Mouse (Mus musculus) lung, embryonic 16.5 days (tissue): ENCODE measurements around the gene Plppr1. TPM values are rescaled to one million over a fixed set of nuclear protein-coding genes. Genes with fewer than 3 reads are reported as not detected.

Experiments
- ATAC-seq: fragments of 200-750 bp; cut with Nextera tagmentation; 2 replicates; pipeline ENCODE4 v1.8.0; 2017; ENCODE audit warnings: low read depth, mild to moderate bottlenecking, moderate library complexity
- H3K27ac ChIP-seq: fragments of 300-500 bp; sonication (generic); 2 replicates; pipeline ENCODE4 v1.5.1; 2014; ENCODE audit warnings: mild to moderate bottlenecking, control low read depth, low read length
- H3K27me3 ChIP-seq: fragments of 300-500 bp; sonication (generic); 2 replicates; pipeline ENCODE4 v1.6.1; 2014; ENCODE audit warnings: low read depth, low read length, mixed read lengths; ENCODE audit not compliant: control insufficient read depth, insufficient read depth
- H3K36me3 ChIP-seq: fragments of 300-500 bp; sonication (generic); 2 replicates; pipeline ENCODE4 v1.6.1; 2014; ENCODE audit warnings: low read length; ENCODE audit not compliant: control insufficient read depth, insufficient read depth
- H3K4me1 ChIP-seq: fragments of 300-500 bp; sonication (generic); replicated peaks from 2 replicates; pipeline ENCODE4 v1.6.1; 2014; ENCODE audit warnings: low read length, mixed read lengths; ENCODE audit not compliant: control insufficient read depth, insufficient read depth
- H3K4me2 ChIP-seq: fragments of 300-500 bp; sonication (generic); 2 replicates; pipeline ENCODE4 v1.6.1; 2014; ENCODE audit warnings: low read depth, low read length, control low read depth
- H3K4me3 ChIP-seq: fragments of 300-500 bp; sonication (generic); 2 replicates; pipeline ENCODE4 v1.5.1; 2014; ENCODE audit warnings: mild to moderate bottlenecking, low read length, control low read depth
- H3K9ac ChIP-seq: fragments of 300-500 bp; sonication (generic); 2 replicates; pipeline ENCODE4 v1.6.1; 2014; ENCODE audit warnings: low read length, control low read depth
- H3K9me3 ChIP-seq: fragments of 300-500 bp; sonication (generic); 2 replicates; pipeline ENCODE4 v1.6.1; 2016; ENCODE audit warnings: low read length; ENCODE audit not compliant: control insufficient read depth
- WGBS: fragments of 180-500 bp; shearing (Covaris S2); extraction: QIAGEN DNeasy Blood & Tissue Kit; methylation state at CpG from one replicate; pipeline ENCODE4 v1.1.7; 2014; 5-methylcytosine and 5-hydroxymethylcytosine counted together
- polyA plus RNA-seq: library from polyadenylated mRNA; unstranded; fragments of >200 nt; fragmentation: Nextera tagmentation; extraction: Ambion mirVana; gene quantifications from 2 replicates; pipeline ENCODE4 v1.2.1, GENCODE M21; 2015

The Plppr1 gene
- polyA plus RNA-seq, 1 experiment from 2014 or later = 0.98 TPM

GRCm38 (mm10) chr4:49059402-49060381, 619 bp downstream of the Plppr1 start:
- peak; percentile 80 for ATAC-seq
- no peak overlapping the region for H3K27ac ChIP-seq
- under 1% methylated on average over 61 of the region's 62 CpGs for WGBS

GRCm38 (mm10) chr4:49069471-49069870, 10.4 kb downstream of the Plppr1 start:
- Histone ChIP-seq H3K27ac (no peak overlapping the region), H3K4me2 (no peak overlapping the region), H3K27me3 (no peaks in the 10 kb centered on the region), H3K9me3 (no peaks in the 10 kb centered on the region), H3K36me3 (no peaks in the 10 kb centered on the region), H3K9ac (no peak overlapping the region), H3K4me3 (no peak overlapping the region), H3K4me1 (no peaks in the 10 kb centered on the region)
- no peak for ATAC-seq
- WGBS = 83% methylated on average over 4 of the region's 4 CpGs

More at GRCm38 (mm10) chr4:49059402-49060381, 619 bp downstream of the Plppr1 start:
- peaks cover 9% of the 10 kb centered on the region; the same call in 1 of the 2 replicates for H3K4me1 ChIP-seq
- H3K36me3 ChIP-seq = no peaks in the 10 kb centered on the region
- H3K4me3 ChIP-seq = peak overlapping the region; percentile 63
- H3K9me3 ChIP-seq = no peaks in the 10 kb centered on the region
- peak overlapping the region; percentile 76 for H3K4me2 ChIP-seq
- H3K27me3 ChIP-seq = peaks cover 24% of the 10 kb centered on the region
- peak overlapping the region; percentile 59 for H3K9ac ChIP-seq

DNA sequence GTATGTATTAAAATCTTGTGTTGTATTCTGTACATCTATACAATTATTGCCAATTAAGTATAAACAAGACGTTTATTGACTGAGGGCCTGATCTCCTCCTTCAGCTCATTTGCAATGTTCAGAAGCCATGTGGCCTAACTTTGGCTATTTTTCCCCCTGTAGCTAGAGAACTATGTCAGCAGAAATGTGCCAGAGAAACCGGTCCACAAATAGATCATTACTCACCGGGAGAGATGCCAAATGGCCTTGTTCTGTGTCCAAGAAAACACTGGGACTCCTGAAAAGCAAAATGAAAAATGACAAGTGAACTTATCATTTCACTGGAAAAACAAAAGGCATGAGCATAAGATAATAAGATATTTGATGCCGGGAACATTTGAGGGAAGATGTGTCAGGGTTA, 13.8 kb downstream of the Plppr1 start:
- Histone ChIP-seq H3K4me1 (no peaks in the 10 kb centered on the region), H3K9ac (no peak overlapping the region), H3K27me3 (no peaks in the 10 kb centered on the region), H3K9me3 (no peaks in the 10 kb centered on the region), H3K4me2 (no peak overlapping the region), H3K27ac (no peak overlapping the region), H3K36me3 (no peaks in the 10 kb centered on the region), H3K4me3 (no peak overlapping the region)
- WGBS = 46% methylated on average over 4 of the region's 4 CpGs
- peak; percentile 57; the same call in 1 of the 2 replicates for ATAC-seq

- Histone ChIP-seq H3K9ac (no peak overlapping the region), H3K4me3 (no peak overlapping the region), H3K4me2 (no peak overlapping the region), H3K27ac (no peak overlapping the region), H3K36me3 (no peaks in the 10 kb centered on the region), H3K27me3 (no peaks in the 10 kb centered on the region), H3K4me1 (no peaks in the 10 kb centered on the region), H3K9me3 (no peaks in the 10 kb centered on the region)
- ATAC-seq = no peak
- 78% methylated on average over 2 of the region's 2 CpGs for whole genome bisulfite sequencing
These were observed 16.8 kb downstream of the Plppr1 start for GRCm38 (mm10) chr4:49075881-49076280.

DNA sequence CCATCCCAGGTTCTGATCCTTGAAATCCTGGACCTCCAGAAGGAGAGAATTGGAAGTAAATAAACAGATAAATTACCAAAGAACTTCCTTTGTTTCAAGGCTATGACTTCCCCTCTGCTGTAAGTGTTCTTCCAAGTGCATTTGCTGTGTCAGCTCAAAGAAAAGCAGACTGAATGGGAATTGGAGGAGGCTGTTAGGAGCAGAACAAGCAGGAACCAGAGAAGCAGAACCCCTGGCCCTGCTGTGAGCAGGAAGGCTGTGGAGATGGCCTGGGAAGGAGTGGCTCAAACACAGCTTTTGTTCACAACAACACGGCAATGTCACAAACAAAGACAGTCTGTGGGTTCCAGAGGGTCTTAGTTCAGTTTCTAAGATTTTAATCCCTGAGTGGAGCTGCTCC, 20.3 kb downstream of the Plppr1 start:
- WGBS = 82% methylated on average over 1 of the region's 1 CpGs
- no peak for ATAC-seq
- no peaks in the 10 kb centered on the region for H3K4me1 ChIP-seq

GRCm38 (mm10) chr4:49088205-49088604, 29.1 kb downstream of the Plppr1 start:
- H3K27me3 ChIP-seq = no peaks in the 10 kb centered on the region
- no peak overlapping the region for H3K4me2 ChIP-seq
- 56% methylated on average over 3 of the region's 3 CpGs for WGBS
- H3K9ac ChIP-seq = no peak overlapping the region
- no peaks in the 10 kb centered on the region for H3K9me3 ChIP-seq
- ATAC-seq = no peak
- no peak overlapping the region for H3K4me3 ChIP-seq
- no peaks in the 10 kb centered on the region for H3K36me3 ChIP-seq
- H3K27ac ChIP-seq = no peak overlapping the region
- H3K4me1 ChIP-seq = no peaks in the 10 kb centered on the region

More for the DNA sequence above, 20.3 kb downstream of the Plppr1 start:
- Histone ChIP-seq H3K27ac (no peak overlapping the region), H3K36me3 (no peaks in the 10 kb centered on the region), H3K4me2 (no peak overlapping the region), H3K27me3 (no peaks in the 10 kb centered on the region), H3K9me3 (no peaks in the 10 kb centered on the region), H3K9ac (no peak overlapping the region), H3K4me3 (no peak overlapping the region)

GRCm38 (mm10) chr4:49090461-49090860, 31.4 kb downstream of the Plppr1 start:
- Histone ChIP-seq H3K36me3 (no peaks in the 10 kb centered on the region), H3K27ac (no peak overlapping the region), H3K4me1 (no peaks in the 10 kb centered on the region), H3K9me3 (no peaks in the 10 kb centered on the region), H3K27me3 (no peaks in the 10 kb centered on the region), H3K4me2 (no peak overlapping the region), H3K9ac (no peak overlapping the region), H3K4me3 (no peak overlapping the region)
- 97% methylated on average over 1 of the region's 1 CpGs for WGBS
- no peak for ATAC-seq

- Histone ChIP-seq H3K9ac (no peak overlapping the region), H3K27ac (no peak overlapping the region), H3K27me3 (no peaks in the 10 kb centered on the region), H3K4me1 (no peaks in the 10 kb centered on the region), H3K4me3 (no peak overlapping the region), H3K9me3 (no peaks in the 10 kb centered on the region; the same call in 1 of the 2 replicates), H3K4me2 (no peak overlapping the region), H3K36me3 (no peaks in the 10 kb centered on the region)
- no peak for ATAC-seq
- 68% methylated on average over 2 of the region's 2 CpGs for WGBS
These were observed 40.4 kb downstream of the Plppr1 start for GRCm38 (mm10) chr4:49099448-49099847.

DNA sequence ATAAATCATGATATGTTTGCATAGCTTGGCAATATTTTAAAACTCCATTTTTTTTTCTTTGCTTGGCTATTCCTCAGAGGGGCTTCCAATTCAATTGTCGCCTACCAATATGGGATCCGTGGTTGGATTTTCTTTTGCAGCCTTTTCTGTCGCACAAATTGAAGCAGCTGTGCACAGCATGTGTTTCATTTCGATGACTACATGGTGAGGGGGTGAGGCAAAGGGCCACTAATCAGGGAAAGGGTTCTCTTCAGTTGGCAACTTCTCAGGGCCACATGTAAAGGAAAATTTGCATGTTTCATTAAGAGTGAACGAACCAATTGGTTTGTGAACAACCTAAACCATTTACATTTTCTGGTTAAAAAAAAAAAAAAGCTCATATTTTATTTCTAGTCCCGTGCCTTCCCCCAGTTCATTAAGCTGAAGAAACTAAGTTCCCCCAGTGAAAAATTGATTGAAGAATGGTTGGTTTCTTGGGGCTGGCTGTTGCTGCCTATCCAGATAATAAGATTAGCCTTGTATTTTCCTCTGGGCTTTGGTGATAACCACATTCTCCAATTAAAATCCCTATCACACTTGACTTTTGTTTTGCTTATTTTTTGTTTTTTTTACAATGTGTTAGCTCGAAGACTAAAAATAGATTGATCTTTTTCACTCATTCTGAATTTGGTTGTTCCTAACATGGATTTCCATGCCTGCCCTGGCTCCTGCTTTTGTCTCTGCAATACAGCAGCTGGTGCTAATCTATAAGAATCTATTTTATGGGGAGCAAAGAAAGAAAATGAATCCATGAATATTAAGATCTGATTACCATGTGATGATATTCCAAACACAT, 43.1 kb downstream of the Plppr1 start:
- WGBS = 53% methylated on average over 7 of the region's 7 CpGs
- no peak for ATAC-seq
- H3K27ac ChIP-seq = no peak overlapping the region
- H3K4me3 ChIP-seq = no peak overlapping the region
- no peak overlapping the region for H3K9ac ChIP-seq
- H3K4me1 ChIP-seq = no peaks in the 10 kb centered on the region
- no peaks in the 10 kb centered on the region; the same call in 1 of the 2 replicates for H3K9me3 ChIP-seq
- H3K36me3 ChIP-seq = no peaks in the 10 kb centered on the region
- no peak overlapping the region for H3K4me2 ChIP-seq
- no peaks in the 10 kb centered on the region for H3K27me3 ChIP-seq
